Mouse (Mus musculus) intestine, embryonic 16.5 days (tissue): ENCODE data around the gene Tcta. TPM values are rescaled to one million over a fixed set of nuclear protein-coding genes. Genes with fewer than 3 reads are reported as not detected.
"Not testable (repeated sequence)": the region's sequence is repeated elsewhere in the genome, so short reads cannot be mapped to it uniquely, and the experiment has no call there.

Experiments used
- ATAC-seq: fragments of 200-750 bp; cut with Nextera tagmentation; 2 replicates; pipeline ENCODE4 v1.8.0; 2017; ENCODE audit warnings: moderate TSS enrichment, moderate library complexity
- H3K27ac ChIP-seq: fragments of 300-500 bp; sonication (generic); 2 replicates; pipeline ENCODE4 v1.5.1; 2014; ENCODE audit warnings: mild to moderate bottlenecking, low read length
- H3K27me3 ChIP-seq: fragments of 300-500 bp; sonication (generic); replicated peaks from 2 replicates; pipeline ENCODE4 v1.6.1; 2014; ENCODE audit warnings: low read length, control low read depth, mixed read lengths; ENCODE audit not compliant: control insufficient read depth, insufficient read depth
- H3K36me3 ChIP-seq: fragments of 300-500 bp; sonication (generic); 2 replicates; pipeline ENCODE4 v1.6.1; 2014; ENCODE audit warnings: low read length, control low read depth; ENCODE audit not compliant: control insufficient read depth, insufficient read depth
- H3K4me1 ChIP-seq: fragments of 300-500 bp; sonication (generic); 2 replicates; pipeline ENCODE4 v1.6.1; 2014; ENCODE audit warnings: low read length, control low read depth, mixed read lengths; ENCODE audit not compliant: control insufficient read depth, insufficient read depth
- H3K4me2 ChIP-seq: fragments of 300-500 bp; sonication (generic); 2 replicates; pipeline ENCODE4 v1.6.1; 2014; ENCODE audit warnings: low read depth, low read length, control low read depth
- H3K4me3 ChIP-seq: fragments of 300-500 bp; sonication (generic); 2 replicates; pipeline ENCODE4 v1.5.1; 2014; ENCODE audit warnings: mild to moderate bottlenecking, low read length
- H3K9ac ChIP-seq: fragments of 300-500 bp; sonication (generic); 2 replicates; pipeline ENCODE4 v1.6.1; 2014; ENCODE audit warnings: low read depth, low read length
- H3K9me3 ChIP-seq: fragments of 300-500 bp; sonication (generic); 2 replicates; pipeline ENCODE4 v1.6.1; 2016; ENCODE audit warnings: low read length, control low read depth; ENCODE audit not compliant: control insufficient read depth
- WGBS: fragments of 180-500 bp; shearing (Covaris S2); extraction: QIAGEN DNeasy Blood & Tissue Kit; methylation state at CpG from one replicate; pipeline ENCODE4 v1.1.7; 2014; 5-methylcytosine and 5-hydroxymethylcytosine counted together
- polyA plus RNA-seq: library from polyadenylated mRNA; unstranded; fragments of >200 nt; fragmentation: Nextera tagmentation; extraction: Ambion mirVana; gene quantifications from 2 replicates; pipeline ENCODE4 v1.2.1, GENCODE M21; 2015

Tcta gene
- polyA plus RNA-seq, 1 experiment from 2014 or later, result 40.9 TPM

DNA sequence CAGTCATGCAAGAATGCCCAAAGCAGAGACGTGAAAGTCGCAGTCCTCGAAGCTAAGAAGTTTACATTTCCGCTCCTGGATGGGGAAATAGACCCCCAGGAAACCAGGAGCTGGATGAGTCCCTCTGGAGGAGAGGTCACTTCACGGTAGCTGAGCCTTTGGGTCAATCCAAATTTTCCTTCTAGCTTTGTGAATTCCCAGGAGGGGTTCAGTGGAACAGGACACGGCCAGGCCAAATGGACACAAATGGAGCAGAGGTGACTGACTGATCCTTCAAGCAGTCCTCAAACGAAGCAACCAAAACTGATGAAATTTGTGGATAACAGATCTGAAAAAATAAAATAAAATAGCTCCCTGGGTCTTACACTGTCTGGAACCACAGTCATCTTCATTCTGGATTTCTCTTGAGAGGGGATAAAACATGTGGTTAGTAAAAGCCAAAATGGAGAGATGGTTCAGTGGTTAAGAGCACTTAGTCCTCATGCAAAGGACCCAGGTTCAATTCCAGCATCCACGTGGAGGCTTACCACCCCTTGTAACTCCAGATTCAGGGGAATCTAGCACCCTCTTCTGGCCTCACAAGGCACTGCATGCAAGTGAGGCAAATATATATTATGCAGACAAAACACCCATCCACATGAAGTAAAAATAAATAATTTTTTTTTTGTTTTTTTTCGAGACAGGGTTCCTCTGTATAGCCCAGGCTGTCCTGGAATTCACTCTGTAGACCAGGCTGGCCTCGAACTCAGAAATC, 27.1 kb downstream of the Tcta start:
- no peak overlapping the region for H3K4me2 ChIP-seq
- H3K4me1 ChIP-seq, result no peaks in the 10 kb centered on the region
- no peaks in the 10 kb centered on the region for H3K9me3 ChIP-seq
- H3K27me3 ChIP-seq, result no peaks in the 10 kb centered on the region
- H3K9ac ChIP-seq, result no peak overlapping the region
- H3K4me3 ChIP-seq, result no peak overlapping the region
- 66% methylated on average over 10 of the region's 10 CpGs for WGBS
- no peaks in the 10 kb centered on the region for H3K36me3 ChIP-seq
- no peak overlapping the region for H3K27ac ChIP-seq
- ATAC-seq, result no peak

DNA sequence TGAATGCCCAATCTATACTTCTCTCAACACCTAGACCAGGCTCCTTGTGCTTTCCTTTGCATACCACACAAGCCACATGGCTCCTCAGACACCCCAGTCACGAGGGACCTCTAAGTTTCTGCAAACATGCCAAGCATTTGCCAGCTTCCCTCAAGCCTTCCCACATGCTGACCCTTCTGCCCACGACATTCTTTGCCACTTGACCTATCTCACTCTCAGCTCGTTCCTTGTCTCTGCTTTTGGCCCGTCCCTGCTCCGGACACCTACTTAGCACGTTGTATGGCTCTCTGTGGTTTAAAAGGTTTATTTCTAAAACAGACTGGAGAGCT, 30.7 kb downstream of the Tcta start:
- no peak overlapping the region for H3K4me3 ChIP-seq
- H3K9ac ChIP-seq, result no peak overlapping the region
- no peak for ATAC-seq
- no peak overlapping the region for H3K27ac ChIP-seq
- H3K4me1 ChIP-seq, result peaks cover 17% of the 10 kb centered on the region
- H3K36me3 ChIP-seq, result no peaks in the 10 kb centered on the region
- no peaks in the 10 kb centered on the region for H3K9me3 ChIP-seq
- H3K4me2 ChIP-seq, result no peak overlapping the region
- H3K27me3 ChIP-seq, result no peaks in the 10 kb centered on the region
- WGBS, result 56% methylated on average over 6 of the region's 6 CpGs

DNA sequence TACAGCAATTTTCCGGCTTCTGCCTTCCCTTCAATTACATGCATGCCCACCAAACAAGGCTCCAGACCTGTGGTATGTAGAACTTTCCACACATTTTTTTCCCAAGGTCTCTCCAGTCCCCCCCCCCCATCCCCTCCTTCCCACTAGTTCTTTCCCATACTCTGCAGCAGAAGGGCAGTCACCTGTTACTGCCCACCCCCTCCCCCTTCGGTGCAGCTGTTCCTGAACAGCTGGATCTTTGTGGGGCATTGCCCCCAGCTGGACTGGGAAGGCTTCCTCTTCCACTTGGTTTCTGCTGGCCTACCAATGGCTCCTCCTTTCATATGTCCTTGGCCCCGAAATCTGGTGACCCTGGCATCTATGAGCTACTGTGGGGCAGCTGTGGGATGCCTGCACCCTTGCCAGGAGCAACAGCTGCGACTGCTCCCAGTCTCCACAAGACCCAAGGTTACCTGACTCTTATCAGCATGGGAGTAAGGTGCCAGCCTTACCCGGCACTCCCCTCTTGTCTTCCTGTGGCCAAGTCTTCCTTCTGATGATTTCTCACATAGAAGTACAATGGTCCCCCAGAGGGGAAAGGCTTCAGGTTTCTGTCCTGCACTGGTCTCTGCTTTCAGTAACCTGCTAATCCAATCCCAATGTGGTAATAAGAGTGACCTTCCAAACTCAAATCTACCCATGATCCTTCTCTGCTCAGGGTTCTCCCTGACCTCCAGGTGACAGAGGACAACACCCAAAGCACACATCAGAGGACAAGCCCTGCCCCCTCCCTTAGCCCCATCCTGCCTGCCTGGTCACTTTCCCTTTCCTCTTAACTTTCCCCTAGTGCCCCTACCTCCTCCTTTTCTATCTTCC, 31.3 kb downstream of the Tcta start:
- Histone ChIP-seq H3K27me3 (no peaks in the 10 kb centered on the region), H3K9ac (no peak overlapping the region), H3K4me3 (no peak overlapping the region), H3K27ac (no peak overlapping the region), H3K9me3 (no peaks in the 10 kb centered on the region), H3K4me1 (peaks cover 22% of the 10 kb centered on the region), H3K36me3 (no peaks in the 10 kb centered on the region), H3K4me2 (no peak overlapping the region)
- WGBS, result 67% methylated on average over 5 of the region's 5 CpGs
- peak; percentile 54; the same call in 1 of the 2 replicates for ATAC-seq

DNA sequence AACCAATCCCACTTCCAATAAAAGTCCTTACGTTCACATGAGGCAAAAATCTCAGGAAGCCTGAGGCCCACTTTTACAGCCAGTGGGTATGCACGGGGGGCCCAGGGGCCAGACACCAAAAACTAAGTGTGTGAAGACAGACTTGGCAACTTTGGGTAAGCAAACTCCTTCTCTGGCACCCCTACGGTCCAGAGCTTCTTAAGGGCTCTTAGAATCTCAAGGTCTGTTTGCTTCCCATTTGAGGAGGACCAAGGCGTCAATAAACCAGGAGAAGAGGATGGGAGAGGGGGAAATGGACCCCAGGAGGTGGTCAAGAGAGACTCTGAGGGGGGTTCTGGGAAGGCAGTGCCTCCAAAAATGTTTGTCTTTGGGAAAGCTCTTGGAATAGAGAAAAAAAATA, 32.5 kb downstream of the Tcta start:
- H3K27me3 ChIP-seq, result no peaks in the 10 kb centered on the region
- no peak overlapping the region for H3K27ac ChIP-seq
- ATAC-seq, result no peak
- H3K9ac ChIP-seq, result no peak overlapping the region
- peaks cover 26% of the 10 kb centered on the region for H3K4me1 ChIP-seq
- no peaks in the 10 kb centered on the region for H3K9me3 ChIP-seq
- WGBS, result 78% methylated on average over 4 of the region's 4 CpGs
- H3K4me3 ChIP-seq, result no peak overlapping the region
- H3K36me3 ChIP-seq, result no peaks in the 10 kb centered on the region
- no peak overlapping the region for H3K4me2 ChIP-seq

DNA sequence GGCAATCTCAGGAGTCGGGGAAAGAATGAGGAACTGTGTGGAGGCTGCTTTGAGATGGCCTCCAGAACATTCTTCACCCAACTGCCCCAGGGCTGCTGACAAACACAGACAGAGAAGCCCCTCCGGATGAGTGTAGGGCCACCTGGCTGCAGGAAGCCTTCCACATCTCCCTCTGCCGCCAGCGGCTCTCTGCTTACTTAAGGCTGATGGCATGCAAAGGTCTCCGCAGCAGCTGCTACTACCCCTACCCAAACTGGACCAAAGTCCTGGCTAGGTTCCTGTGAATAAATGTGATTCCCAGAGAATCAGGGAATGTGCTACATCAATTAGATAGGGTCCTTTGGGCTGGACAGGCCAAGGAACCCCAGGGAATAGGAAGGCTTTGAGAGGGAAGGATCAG, 33.3 kb downstream of the Tcta start:
- ATAC-seq, result no peak
- 47% methylated on average over 5 of the region's 5 CpGs for WGBS
- peak overlapping the region; percentile 35 for H3K27ac ChIP-seq

DNA sequence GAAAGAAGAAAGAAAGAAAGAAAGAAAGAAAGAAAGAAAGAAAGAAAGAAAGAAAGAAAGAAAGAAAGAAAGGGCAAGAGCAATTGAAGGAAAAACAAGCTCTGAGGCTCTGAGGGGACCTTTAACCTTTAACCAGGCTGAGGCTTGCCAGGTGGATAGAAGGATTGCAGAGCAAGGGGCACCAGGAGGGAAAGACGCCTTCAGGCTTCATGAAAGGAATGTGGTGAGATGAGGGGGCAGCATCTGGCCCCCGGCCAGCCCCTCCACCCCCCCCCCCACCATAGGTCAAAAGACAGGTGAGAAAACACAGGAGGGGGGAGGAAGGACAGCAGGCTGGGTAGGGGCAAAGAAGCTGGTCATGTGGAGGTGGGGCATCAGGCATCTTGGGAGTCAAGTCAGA, 34.0 kb downstream of the Tcta start:
- Histone ChIP-seq H3K4me2 (no peak overlapping the region), H3K27me3 (no peaks in the 10 kb centered on the region), H3K9me3 (no peaks in the 10 kb centered on the region), H3K4me1 (peaks cover 26% of the 10 kb centered on the region), H3K4me3 (no peak overlapping the region), H3K27ac (peak overlapping the region; percentile 35; the same call in 1 of the 2 replicates), H3K36me3 (no peaks in the 10 kb centered on the region), H3K9ac (no peak overlapping the region)
- peak; percentile 51 for ATAC-seq
- whole genome bisulfite sequencing, result 21% methylated on average over 2 of the region's 2 CpGs

More for the DNA sequence above, 33.3 kb downstream of the Tcta start:
- no peak overlapping the region for H3K4me3 ChIP-seq
- no peak overlapping the region for H3K9ac ChIP-seq
- H3K4me1 ChIP-seq, result peaks cover 26% of the 10 kb centered on the region
- no peaks in the 10 kb centered on the region for H3K27me3 ChIP-seq
- H3K36me3 ChIP-seq, result no peaks in the 10 kb centered on the region
- H3K9me3 ChIP-seq, result no peaks in the 10 kb centered on the region
- H3K4me2 ChIP-seq, result no peak overlapping the region

DNA sequence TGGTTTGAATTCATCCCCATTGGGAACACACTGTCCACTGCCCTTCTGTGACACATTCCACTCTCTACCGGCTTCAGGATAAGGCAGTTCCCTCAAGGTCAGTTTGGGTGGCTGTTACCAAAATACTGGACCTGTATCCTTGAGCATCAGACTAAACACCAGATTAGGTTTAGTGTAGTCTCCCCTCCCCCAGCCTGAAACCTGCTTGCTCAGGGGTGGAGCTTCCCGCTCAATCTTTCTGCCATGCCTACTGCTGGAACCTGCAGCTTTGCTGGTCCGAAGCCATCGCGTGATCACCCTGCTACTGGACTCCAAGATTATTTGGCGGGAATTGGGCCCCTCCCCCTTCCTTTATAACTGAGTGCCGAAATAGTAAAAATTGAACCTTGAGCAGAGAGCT, 37.3 kb downstream of the Tcta start:
- 64% methylated on average over 6 of the region's 7 CpGs for WGBS
- H3K4me2 ChIP-seq, H3K27me3 ChIP-seq, H3K27ac ChIP-seq, H3K36me3 ChIP-seq, H3K4me3 ChIP-seq, H3K9ac ChIP-seq, ATAC-seq, H3K9me3 ChIP-seq: not testable (repeated sequence)
- H3K4me1 ChIP-seq, result peaks cover 37% of the 10 kb centered on the region

DNA sequence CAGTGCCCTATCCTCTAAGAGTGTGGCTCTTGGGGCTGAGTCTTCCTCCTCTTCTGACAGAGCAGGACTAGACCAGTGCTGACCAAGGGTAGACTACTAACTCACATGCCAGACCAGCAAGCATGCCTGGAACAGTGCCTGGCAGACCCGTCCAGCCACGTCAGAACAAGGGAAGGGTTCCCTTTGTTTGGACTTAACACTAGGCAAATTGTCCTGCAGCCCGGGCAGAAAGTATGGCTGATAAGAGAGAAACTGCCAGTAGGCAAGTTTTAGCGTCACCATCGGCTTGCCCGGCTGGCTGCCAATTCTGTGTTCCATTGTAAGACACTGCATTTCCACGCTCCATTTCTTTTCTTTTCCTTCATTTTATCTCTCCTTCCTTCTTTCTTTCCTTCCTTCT, 38.3 kb downstream of the Tcta start:
- Histone ChIP-seq H3K4me3 (no peak overlapping the region), H3K27ac (no peak overlapping the region), H3K4me1 (peaks cover 36% of the 10 kb centered on the region), H3K9me3 (no peaks in the 10 kb centered on the region), H3K36me3 (no peaks in the 10 kb centered on the region), H3K9ac (no peak overlapping the region), H3K4me2 (no peak overlapping the region), H3K27me3 (no peaks in the 10 kb centered on the region)
- WGBS, result 75% methylated on average over 7 of the region's 7 CpGs
- no peak for ATAC-seq

DNA sequence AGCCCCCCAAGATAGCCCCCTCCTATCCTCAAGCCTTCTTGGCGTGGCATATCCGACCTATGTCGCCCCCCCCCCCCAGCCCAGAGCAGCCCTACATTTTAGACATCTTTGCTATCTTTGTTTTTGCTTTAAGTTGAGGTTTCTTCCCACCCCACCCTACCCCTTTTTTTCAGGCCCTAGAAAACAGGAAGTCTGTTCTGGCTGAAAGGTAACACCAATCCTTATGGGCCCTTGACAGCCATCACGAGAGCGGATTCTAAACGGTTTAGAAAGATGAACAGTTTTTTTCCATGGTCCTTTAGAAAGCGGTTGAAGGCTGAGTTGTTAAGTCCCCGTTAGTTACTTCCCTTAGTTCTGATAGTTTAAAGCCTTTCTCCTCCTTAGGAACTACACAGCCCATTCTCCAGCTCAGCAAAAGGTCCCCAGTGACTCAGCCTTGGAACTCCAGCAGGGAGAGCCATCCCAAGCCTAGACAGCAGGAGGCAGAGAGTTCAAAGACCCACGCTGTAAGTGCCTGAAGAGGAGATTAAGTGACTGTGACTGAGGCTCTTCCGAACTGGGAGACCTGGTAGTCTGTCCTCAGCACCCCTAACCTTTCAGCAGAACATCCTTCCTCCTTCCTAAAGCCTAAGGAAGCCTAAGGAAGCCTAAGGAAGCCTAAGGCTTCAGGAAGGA, 39.6 kb downstream of the Tcta start:
- Histone ChIP-seq H3K36me3 (no peaks in the 10 kb centered on the region), H3K9me3 (no peaks in the 10 kb centered on the region), H3K4me3 (no peak overlapping the region), H3K4me2 (no peak overlapping the region), H3K27ac (no peak overlapping the region), H3K4me1 (peaks cover 39% of the 10 kb centered on the region), H3K9ac (no peak overlapping the region), H3K27me3 (no peaks in the 10 kb centered on the region)
- 78% methylated on average over 10 of the region's 10 CpGs for WGBS
- ATAC-seq, result no peak
